Mouse (Mus musculus) adrenal gland, postnatal 14 days (tissue): ENCODE measurements at regions not wholly inside any gene's neighbourhood (a gene's known extent, or its start where the extent isn't known, plus 50 kb on each side); places are given as distances from the start of the nearest gene placed in this dataset.
A peak's percentile ranks its signal among the peaks of the same experiment; 100 is the strongest.

Experiments
- DNase-seq: peaks from one replicate; pipeline ENCODE4 v3.0.0; 2021; ENCODE audit warnings: mixed read lengths

GRCm38 (mm10) chr8:49015701-49016100 lies 171.9 kb upstream of the Tenm3 start:
- DNase-seq = no peak

DNA sequence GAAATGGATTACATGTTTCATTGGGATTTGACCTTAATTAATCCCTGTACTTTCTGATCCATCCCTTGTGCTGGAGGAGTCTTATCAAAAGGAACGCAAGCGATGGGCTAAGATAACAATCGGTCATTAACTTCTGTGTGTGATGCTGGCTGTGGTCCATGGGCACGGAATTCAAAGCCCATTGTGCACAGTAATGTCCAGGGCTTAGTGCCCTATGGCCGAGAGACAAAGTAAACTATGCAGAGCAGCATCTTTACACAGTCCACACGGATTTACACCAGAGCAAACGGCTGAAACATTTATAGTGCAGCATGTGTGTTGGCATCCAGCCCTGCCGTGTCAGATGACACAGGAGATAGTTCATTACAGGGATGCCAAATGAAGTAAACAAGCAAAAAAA lies 171.4 kb upstream of the Tenm3 start:
- DNase-seq = no peak

- DNase-seq = peak; percentile 4
Measured at GRCm38 (mm10) chr8:49006236-49006965, 162.7 kb upstream of the Tenm3 start.

DNA sequence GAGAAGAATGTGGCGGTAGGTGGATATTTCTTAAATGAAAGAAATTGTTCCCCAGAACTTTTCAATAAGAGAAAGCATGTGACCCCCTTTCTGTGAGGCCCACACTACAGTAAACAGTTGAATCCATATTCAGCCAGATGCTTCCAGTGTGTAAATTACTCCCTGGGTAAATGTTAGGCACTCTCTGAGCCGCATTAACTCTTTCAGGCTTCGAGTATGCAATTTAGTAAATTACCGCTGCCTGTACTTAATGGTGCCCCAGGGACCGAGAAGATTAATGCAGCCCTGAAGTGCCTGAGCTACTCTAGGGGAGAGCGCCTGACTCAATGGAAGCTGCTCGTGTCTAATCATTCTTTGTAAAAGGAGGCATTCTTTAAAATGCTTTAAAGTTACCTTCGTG lies 137.9 kb upstream of the Tenm3 start:
- DNase-seq = no peak

DNA sequence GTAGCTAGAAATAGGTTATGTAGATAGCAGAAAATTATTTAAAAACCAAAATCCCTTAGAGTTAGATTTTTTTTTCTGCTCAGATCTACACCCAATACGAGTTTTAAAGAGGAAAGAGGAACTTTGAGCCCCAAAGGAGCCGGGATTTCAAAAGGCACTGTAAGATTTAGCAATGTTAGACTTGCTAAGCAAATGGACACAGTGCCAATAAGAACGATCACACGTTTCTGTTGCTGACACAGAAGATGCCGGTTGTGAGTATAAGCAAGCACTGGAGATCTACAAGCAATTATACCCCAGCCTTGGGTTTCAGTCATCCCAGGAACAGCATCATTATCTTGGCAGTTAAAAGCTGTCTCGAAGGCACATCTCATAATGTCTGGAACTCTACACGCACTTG lies 137.0 kb upstream of the Tenm3 start:
- DNase-seq = no peak

DNA sequence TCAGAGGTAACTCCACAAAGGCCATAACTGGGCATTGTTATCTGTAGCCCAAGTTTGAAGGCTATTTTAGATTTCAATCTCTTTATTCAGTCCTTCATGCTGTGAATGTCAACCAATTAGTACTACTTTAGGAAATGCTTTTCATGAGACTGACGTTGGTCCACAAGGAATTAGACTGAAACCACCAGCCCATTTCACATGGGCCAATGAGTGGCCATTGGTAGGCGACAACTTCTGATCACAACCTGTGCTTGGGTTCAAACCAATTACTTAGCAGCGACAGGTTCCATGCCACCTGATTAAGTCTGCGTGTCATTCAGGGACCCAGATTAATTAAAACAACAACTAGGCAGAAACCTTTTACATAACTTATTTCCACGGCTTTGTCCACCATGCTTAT lies 126.9 kb upstream of the Tenm3 start:
- no peak for DNase-seq

- no peak for DNase-seq
Measured at GRCm38 (mm10) chr8:48964929-48965328, 121.2 kb upstream of the Tenm3 start.

GRCm38 (mm10) chr8:48957614-48958013 lies 113.9 kb upstream of the Tenm3 start:
- no peak for DNase-seq

GRCm38 (mm10) chr8:48951412-48951811 lies 107.7 kb upstream of the Tenm3 start:
- DNase-seq = no peak

GRCm38 (mm10) chr8:48944177-48944576 lies 100.4 kb upstream of the Tenm3 start:
- DNase-seq = no peak

- DNase-seq = no peak
Measured at GRCm38 (mm10) chr8:48937144-48937543, 93.4 kb upstream of the Tenm3 start.

DNA sequence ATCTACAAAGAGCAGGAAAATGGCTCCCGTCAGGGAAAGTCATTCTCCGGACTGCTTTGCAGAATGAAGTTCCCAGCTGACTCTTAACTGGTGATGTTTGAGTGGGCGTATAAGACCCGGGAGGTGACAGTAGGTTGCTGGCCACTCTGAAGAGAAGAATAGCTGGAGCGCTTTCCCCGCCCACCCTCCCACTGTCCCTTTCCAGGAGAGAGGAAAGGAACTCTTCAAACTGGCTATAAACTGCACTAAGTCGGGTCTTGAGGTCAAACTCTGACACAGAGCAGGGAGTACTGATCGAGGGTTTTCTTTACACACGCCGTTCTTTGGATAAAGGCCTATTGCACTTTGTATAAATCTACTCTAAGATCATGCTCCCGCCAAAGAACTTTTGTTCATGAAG lies 83.4 kb upstream of the Tenm3 start:
- no peak for DNase-seq

DNA sequence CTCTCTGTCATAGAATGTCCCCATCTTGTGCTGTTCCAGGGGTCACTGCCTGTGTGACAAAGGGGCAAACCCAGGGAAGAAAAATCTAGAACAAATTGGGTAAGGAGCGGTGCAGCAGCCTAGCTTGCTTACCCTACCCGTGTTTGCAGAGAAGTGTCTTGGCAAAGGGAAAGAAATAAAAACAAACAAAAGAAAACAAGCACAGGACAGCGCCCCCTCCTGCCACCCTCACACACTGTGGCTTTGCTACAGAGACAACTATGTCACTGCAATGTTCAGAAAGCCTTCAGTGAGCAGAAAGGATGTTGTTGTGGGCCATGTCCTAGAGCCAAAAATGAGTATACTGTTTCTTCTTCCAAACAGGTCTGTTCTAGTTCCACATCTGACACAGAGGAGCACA lies 71.5 kb upstream of the Tenm3 start:
- DNase-seq = no peak

DNA sequence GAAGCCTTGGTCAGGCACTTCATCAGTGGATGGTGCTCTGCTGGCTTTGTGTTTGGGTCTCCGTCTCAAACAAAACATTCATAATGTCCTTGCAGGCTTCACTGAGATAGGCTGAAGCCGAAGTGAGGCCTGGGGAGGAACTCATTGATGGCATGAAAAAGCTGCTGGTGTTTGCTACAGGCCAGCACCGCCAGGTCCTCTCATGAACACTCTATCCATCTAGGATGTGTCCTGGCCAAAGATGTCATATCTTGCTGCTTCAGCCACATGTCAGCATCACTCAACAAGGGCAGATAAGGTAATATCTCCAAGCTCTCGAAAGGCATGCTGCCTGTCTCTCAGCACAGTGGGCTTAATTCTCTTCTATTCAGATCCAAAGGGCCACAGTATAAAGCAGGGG lies 69.1 kb upstream of the Tenm3 start:
- DNase-seq = no peak

- DNase-seq = no peak
Measured at GRCm38 (mm10) chr8:48901668-48902406, 58.1 kb upstream of the Tenm3 start.

- no peak for DNase-seq
Measured at GRCm38 (mm10) chr8:48896687-48897086, 52.9 kb upstream of the Tenm3 start.

- DNase-seq = no peak
Measured at GRCm38 (mm10) chr8:48896251-48896650, 52.5 kb upstream of the Tenm3 start.

- DNase-seq = no peak
Measured at GRCm38 (mm10) chr8:48895586-48895985, 51.8 kb upstream of the Tenm3 start.
